Mouse (Mus musculus) intestine, postnatal 0 days (tissue): ENCODE measurements at regions not wholly inside any gene's neighbourhood (a gene's known extent, or its start where the extent isn't known, plus 50 kb on each side); places are given as distances from the start of the nearest gene placed in this dataset.

ENCODE experiments used
- ATAC-seq: fragments of 200-750 bp; cut with Nextera tagmentation; 2 replicates; pipeline ENCODE4 v1.8.0; 2017; ENCODE audit warnings: mild to moderate bottlenecking, moderate TSS enrichment, moderate library complexity
- H3K27ac ChIP-seq: fragments of 300-500 bp; sonication (generic); 2 replicates; pipeline ENCODE4 v1.5.1; 2014; ENCODE audit warnings: mild to moderate bottlenecking, low read depth, low read length, moderate library complexity
- H3K27me3 ChIP-seq: fragments of 300-500 bp; sonication (generic); replicated peaks from 2 replicates; pipeline ENCODE4 v1.6.1; 2014; ENCODE audit warnings: low read length, mixed read lengths; ENCODE audit not compliant: control insufficient read depth, insufficient read depth
- H3K36me3 ChIP-seq: fragments of 300-500 bp; sonication (generic); 2 replicates; pipeline ENCODE4 v1.6.1; 2014; ENCODE audit warnings: mild to moderate bottlenecking, moderate library complexity; ENCODE audit not compliant: control insufficient read depth, insufficient read depth
- H3K4me1 ChIP-seq: fragments of 300-500 bp; sonication (generic); replicated peaks from 2 replicates; pipeline ENCODE4 v1.6.1; 2014; ENCODE audit warnings: antibody characterized with exemption, low read length, mixed read lengths; ENCODE audit not compliant: control insufficient read depth, insufficient read depth
- H3K4me2 ChIP-seq: fragments of 300-500 bp; sonication (generic); replicated peaks from 2 replicates; pipeline ENCODE4 v1.6.1; 2014; ENCODE audit warnings: low read depth, mild to moderate bottlenecking, moderate library complexity
- H3K4me3 ChIP-seq: fragments of 300-500 bp; sonication (generic); 2 replicates; pipeline ENCODE4 v1.5.1; 2014; ENCODE audit warnings: low read depth, low read length
- H3K9ac ChIP-seq: fragments of 300-500 bp; sonication (generic); 2 replicates; pipeline ENCODE4 v1.6.1; 2014; ENCODE audit warnings: mild to moderate bottlenecking, low read depth, low read length
- H3K9me3 ChIP-seq: fragments of 300-500 bp; sonication (generic); 2 replicates; pipeline ENCODE4 v1.6.1; 2016; ENCODE audit warnings: mixed run types; ENCODE audit not compliant: control insufficient read depth
- CTCF ChIP-seq: sonication (generic); IDR thresholded peaks from 2 replicates; pipeline ENCODE4 v1.5.1; 2016; ENCODE audit warnings: low read depth, mild to moderate bottlenecking, control low read depth, antibody characterized with exemption, moderate library complexity
- WGBS: fragments of 180-500 bp; shearing (Covaris S2); extraction: QIAGEN DNeasy Blood & Tissue Kit; methylation state at CpG from one replicate; pipeline ENCODE4 v1.1.7; 2014; 5-methylcytosine and 5-hydroxymethylcytosine counted together

- Histone ChIP-seq H3K9ac (no peak overlapping the region), H3K27me3 (no peaks in the 10 kb centered on the region), H3K4me2 (no peak overlapping the region), H3K36me3 (no peaks in the 10 kb centered on the region), H3K9me3 (no peaks in the 10 kb centered on the region), H3K4me1 (no peaks in the 10 kb centered on the region), H3K27ac (no peak overlapping the region), H3K4me3 (no peak overlapping the region)
- no peak for TF ChIP-seq CTCF
- WGBS = 82% methylated on average over 13 of the region's 13 CpGs
- no peak for ATAC-seq
Observed at GRCm38 (mm10) chr1:128758294-128758801, 166.3 kb upstream of the Cxcr4 start.

GRCm38 (mm10) chr1:128753427-128754012, 161.4 kb upstream of the Cxcr4 start:
- H3K27me3 ChIP-seq = no peaks in the 10 kb centered on the region
- H3K4me1 ChIP-seq = no peaks in the 10 kb centered on the region
- H3K9me3 ChIP-seq = no peaks in the 10 kb centered on the region
- H3K36me3 ChIP-seq = no peaks in the 10 kb centered on the region
- 58% methylated on average over 3 of the region's 3 CpGs for WGBS
- H3K4me3 ChIP-seq = no peak overlapping the region
- ATAC-seq = no peak
- no peak for TF ChIP-seq CTCF
- H3K27ac ChIP-seq = no peak overlapping the region
- no peak overlapping the region for H3K4me2 ChIP-seq
- H3K9ac ChIP-seq = no peak overlapping the region

- Histone ChIP-seq H3K27ac (no peak overlapping the region), H3K4me1 (no peaks in the 10 kb centered on the region), H3K4me2 (no peak overlapping the region), H3K36me3 (no peaks in the 10 kb centered on the region), H3K27me3 (no peaks in the 10 kb centered on the region), H3K9me3 (no peaks in the 10 kb centered on the region), H3K4me3 (no peak overlapping the region), H3K9ac (no peak overlapping the region)
- no peak for ATAC-seq
- TF ChIP-seq CTCF = no peak
- WGBS = 73% methylated on average over 5 of the region's 5 CpGs
Observed at GRCm38 (mm10) chr1:128749437-128749994, 157.4 kb upstream of the Cxcr4 start.

GRCm38 (mm10) chr1:128747196-128747790, 155.2 kb upstream of the Cxcr4 start:
- no peaks in the 10 kb centered on the region for H3K9me3 ChIP-seq
- no peak for ATAC-seq

GRCm38 (mm10) chr1:128746461-128747009, 154.4 kb upstream of the Cxcr4 start:
- no peak overlapping the region for H3K27ac ChIP-seq
- H3K4me2 ChIP-seq = no peak overlapping the region
- H3K4me3 ChIP-seq = no peak overlapping the region
- WGBS = 69% methylated on average over 3 of the region's 3 CpGs
- H3K9ac ChIP-seq = no peak overlapping the region
- H3K9me3 ChIP-seq = no peaks in the 10 kb centered on the region
- no peaks in the 10 kb centered on the region for H3K27me3 ChIP-seq
- no peaks in the 10 kb centered on the region for H3K4me1 ChIP-seq
- H3K36me3 ChIP-seq = no peaks in the 10 kb centered on the region
- no peak for ATAC-seq
- peak; percentile 19; the same call in 1 of the 2 replicates for TF ChIP-seq CTCF

More at GRCm38 (mm10) chr1:128747196-128747790, 155.2 kb upstream of the Cxcr4 start:
- WGBS = 89% methylated on average over 12 of the region's 12 CpGs
- H3K27ac ChIP-seq = no peak overlapping the region
- no peak overlapping the region for H3K4me2 ChIP-seq
- no peak overlapping the region for H3K9ac ChIP-seq
- no peak for TF ChIP-seq CTCF
- H3K27me3 ChIP-seq = no peaks in the 10 kb centered on the region
- H3K4me1 ChIP-seq = no peaks in the 10 kb centered on the region
- H3K4me3 ChIP-seq = no peak overlapping the region
- no peaks in the 10 kb centered on the region for H3K36me3 ChIP-seq

- no peak for TF ChIP-seq CTCF
- H3K4me2 ChIP-seq = no peak overlapping the region
- no peak overlapping the region for H3K9ac ChIP-seq
- ATAC-seq = no peak
- 63% methylated on average over 2 of the region's 2 CpGs for WGBS
- H3K4me1 ChIP-seq = no peaks in the 10 kb centered on the region
- H3K9me3 ChIP-seq = no peaks in the 10 kb centered on the region
- no peak overlapping the region for H3K27ac ChIP-seq
- no peaks in the 10 kb centered on the region for H3K36me3 ChIP-seq
- H3K4me3 ChIP-seq = no peak overlapping the region
- H3K27me3 ChIP-seq = no peaks in the 10 kb centered on the region
Observed at GRCm38 (mm10) chr1:128740616-128741015, 148.5 kb upstream of the Cxcr4 start.
